Mouse (Mus musculus): ENCODE measurements around the gene Hsd11b1. TPM values are rescaled to one million over a fixed set of nuclear protein-coding genes. Genes with fewer than 3 reads are reported as not detected.

Hsd11b1 gene
- total and polyA plus RNA-seq, 3 experiments = 2.0 to 6.3 (median 5.7) TPM

GRCm38 (mm10) chr1:193270965-193271763, 7.3 kb upstream of the Hsd11b1 start:
- H3K27ac ChIP-seq (ENCODE audit: insufficient read depth, low read depth) = no peak overlapping the region
- no peak overlapping the region for H3K9ac ChIP-seq (ENCODE audit: insufficient read depth, low read depth)

GRCm38 (mm10) chr1:193265734-193266133, 1.9 kb upstream of the Hsd11b1 start:
- TF ChIP-seq TCF12 (IDR thresholded peaks at IDR 0.05; ENCODE audit: low read depth, low read length) (no peak), POLR2AphosphoS2 (IDR thresholded peaks at IDR 0.05; ENCODE audit: low read depth, low read length) (no peak), POLR2A (IDR thresholded peaks at IDR 0.05; ENCODE audit: low read depth, low read length) (no peak), JUN (IDR thresholded peaks at IDR 0.05; ENCODE audit: insufficient read depth, low read depth, low read length) (no peak), USF1 (IDR thresholded peaks at IDR 0.05; ENCODE audit: low read depth, low read length) (no peak), PAX5 (IDR thresholded peaks at IDR 0.05; ENCODE audit: low read length) (no peak), ZKSCAN1 (IDR thresholded peaks at IDR 0.05; ENCODE audit: borderline replicate concordance, low read depth, low read length) (no peak), SMC3 (IDR thresholded peaks at IDR 0.05; ENCODE audit: low read depth, low read length) (no peak), KAT2A (IDR thresholded peaks at IDR 0.05; ENCODE audit: insufficient replicate concordance, low read length) (no peak), JUND (conservative IDR thresholded peaks at IDR 0.05; ENCODE audit: low read depth, low read length) (no peak)
- Histone ChIP-seq H3K36me3 (replicated peaks in 1 of 2; ENCODE audit: control insufficient read depth in 1 of 2, insufficient read depth in 1 of 2, low read length in 1 of 2) (peaks cover 5 to 46% of the 10 kb centered on the region in 2 experiments), H3K4me2 (ENCODE audit: insufficient read depth, low read depth, poor library complexity, severe bottlenecking) (no peak overlapping the region), H3K27me3 (replicated peaks) (no peaks in the 10 kb centered on the region), H3K9ac (ENCODE audit: insufficient read depth, low read depth) (no peak overlapping the region), H3K27ac (ENCODE audit: insufficient read depth, low read depth) (no peak overlapping the region), H3K79me2 (replicated peaks; ENCODE audit: control insufficient read depth, extremely low read depth, insufficient read depth, poor library complexity, severe bottlenecking) (no peaks in the 10 kb centered on the region), H3K9me3 (replicated peaks; ENCODE audit: low read length) (no peaks in the 10 kb centered on the region), H3K4me3 (replicated peaks in 1 of 3; ENCODE audit: low read depth in 2 of 3, low read length in 2 of 3, poor library complexity in 1 of 3) (no peak overlapping the region), H3K4me1 (ENCODE audit: control insufficient read depth in 1 of 2, insufficient read depth in 2 of 2) (peaks cover 12 to 27% of the 10 kb centered on the region in 2 experiments)
- no peak for DNase-seq (ENCODE audit: extremely low read depth)
- dilution Hi-C loops (cut with MboI; ENCODE audit: extremely low pct_ligation_motif_present, extremely low pct_unique_long_range_greater_than_20kb, low sequenced_read_pairs) = no loop called here
- in situ Hi-C loops (cut with MboI; ENCODE audit: low pct_ligation_motif_present, low pct_unique_long_range_greater_than_20kb, low sequenced_read_pairs) = no loop called here

More at GRCm38 (mm10) chr1:193270965-193271763, 7.3 kb upstream of the Hsd11b1 start:
- Histone ChIP-seq H3K36me3 (replicated peaks in 1 of 2; ENCODE audit: control insufficient read depth in 1 of 2, insufficient read depth in 1 of 2, low read length in 1 of 2) (peaks cover 0 to 38% of the 10 kb centered on the region in 2 experiments), H3K4me3 (replicated peaks in 1 of 3; ENCODE audit: low read depth in 2 of 3, low read length in 2 of 3, poor library complexity in 1 of 3) (no peak overlapping the region), H3K9me3 (replicated peaks; ENCODE audit: low read length) (no peaks in the 10 kb centered on the region), H3K27me3 (replicated peaks) (no peaks in the 10 kb centered on the region), H3K4me1 (ENCODE audit: control insufficient read depth in 1 of 2, insufficient read depth in 2 of 2) (peaks cover 10 to 33% of the 10 kb centered on the region in 2 experiments), H3K4me2 (ENCODE audit: insufficient read depth, low read depth, poor library complexity, severe bottlenecking) (no peak overlapping the region), H3K79me2 (replicated peaks; ENCODE audit: control insufficient read depth, extremely low read depth, insufficient read depth, poor library complexity, severe bottlenecking) (no peaks in the 10 kb centered on the region)
- in situ Hi-C loops (cut with MboI; ENCODE audit: low pct_ligation_motif_present, low pct_unique_long_range_greater_than_20kb, low sequenced_read_pairs) = no loop called here
- TF ChIP-seq USF1 (IDR thresholded peaks at IDR 0.05; ENCODE audit: low read depth, low read length) = no peak
- no peak for TF ChIP-seq USF2 (conservative IDR thresholded peaks at IDR 0.05; ENCODE audit: low read depth, low read length)
- TF ChIP-seq POLR2A (IDR thresholded peaks at IDR 0.05; ENCODE audit: low read depth, low read length) = no peak
- TF ChIP-seq E2F4 (IDR thresholded peaks at IDR 0.05; ENCODE audit: insufficient replicate concordance, low read depth, low read length) = no peak
- TF ChIP-seq JUN (IDR thresholded peaks at IDR 0.05; ENCODE audit: insufficient read depth, low read depth, low read length) = no peak
- TF ChIP-seq CHD1 (IDR thresholded peaks at IDR 0.05; ENCODE audit: low read depth, low read length) = no peak
- no peak for TF ChIP-seq JUND (conservative IDR thresholded peaks at IDR 0.05; ENCODE audit: low read depth, low read length)
- no peak for TF ChIP-seq HCFC1 (IDR thresholded peaks at IDR 0.05; ENCODE audit: low read depth, low read length)
- TF ChIP-seq EP300 (IDR thresholded peaks at IDR 0.05; ENCODE audit: low read length) = no peak
- TF ChIP-seq RAD21 (IDR thresholded peaks at IDR 0.05; ENCODE audit: low read depth, low read length) = no peak
- dilution Hi-C loops (cut with MboI; ENCODE audit: extremely low pct_ligation_motif_present, extremely low pct_unique_long_range_greater_than_20kb, low sequenced_read_pairs) = no loop called here
- no peak for DNase-seq (ENCODE audit: extremely low read depth)
